Mouse (Mus musculus): ENCODE results near the gene Chka.

DNA sequence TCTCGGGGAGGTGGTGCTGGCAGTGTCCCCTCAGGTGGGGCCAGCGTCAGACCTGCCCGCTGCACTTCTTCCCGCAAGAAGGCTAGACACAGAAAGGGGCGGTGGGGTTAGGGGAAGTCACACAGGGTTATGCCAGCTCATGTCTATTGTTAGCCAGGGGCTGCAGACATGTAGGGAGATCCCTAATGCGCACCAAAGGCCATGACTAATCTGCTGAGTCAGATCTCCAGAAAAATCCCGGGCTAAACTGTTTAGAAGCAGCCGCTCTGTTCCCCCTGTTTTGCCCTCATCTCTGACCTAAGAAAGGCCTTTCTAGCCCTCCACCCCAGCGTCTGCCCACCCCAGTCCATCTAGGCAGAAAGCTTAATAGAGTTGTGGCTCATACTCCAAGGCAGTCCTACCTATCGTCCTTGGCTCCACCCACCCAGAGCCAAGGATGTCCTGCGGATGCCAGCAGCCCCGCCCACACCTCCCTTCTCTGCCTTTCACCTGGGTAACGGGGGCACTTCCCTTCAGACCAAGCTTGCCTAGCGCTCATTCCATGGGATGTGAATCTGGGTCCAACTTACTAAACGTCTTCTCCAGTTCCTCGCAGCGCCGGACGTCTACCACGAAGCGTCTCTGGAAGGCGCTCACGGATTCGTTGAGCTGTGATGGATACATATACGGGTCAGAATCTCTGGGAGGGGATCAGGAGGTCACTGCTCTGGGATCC lies 52.2 kb downstream of the Chka start:
- TF ChIP-seq EP300 (IDR thresholded peaks at IDR 0.05) (no peak), CTCF (IDR thresholded peaks at IDR 0.05) (no peak)
